Mouse (Mus musculus): ENCODE measurements around the gene Zfp985.

DNA sequence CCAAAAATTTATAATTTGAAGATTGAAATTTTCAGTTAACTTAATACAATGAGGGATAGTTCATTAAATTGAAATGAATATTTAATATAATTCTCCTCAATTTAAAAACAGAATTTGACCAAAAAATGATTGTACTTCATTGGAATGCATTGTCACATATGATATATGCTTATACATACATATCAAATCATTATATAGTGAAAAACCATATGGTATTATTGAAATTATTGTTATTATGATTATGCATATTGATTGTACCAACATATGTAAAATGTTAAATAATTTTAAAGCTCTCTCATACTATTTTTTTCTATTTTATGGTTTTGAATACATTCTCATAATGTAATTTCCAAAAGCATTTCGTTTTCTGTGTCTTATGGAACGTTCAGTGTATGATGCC lies 43.9 kb upstream of the Zfp985 start:
- TF ChIP-seq CTCF (IDR thresholded peaks at IDR 0.05) (no peak), EP300 (IDR thresholded peaks at IDR 0.05) (no peak)
